In the genomic region with DNA sequence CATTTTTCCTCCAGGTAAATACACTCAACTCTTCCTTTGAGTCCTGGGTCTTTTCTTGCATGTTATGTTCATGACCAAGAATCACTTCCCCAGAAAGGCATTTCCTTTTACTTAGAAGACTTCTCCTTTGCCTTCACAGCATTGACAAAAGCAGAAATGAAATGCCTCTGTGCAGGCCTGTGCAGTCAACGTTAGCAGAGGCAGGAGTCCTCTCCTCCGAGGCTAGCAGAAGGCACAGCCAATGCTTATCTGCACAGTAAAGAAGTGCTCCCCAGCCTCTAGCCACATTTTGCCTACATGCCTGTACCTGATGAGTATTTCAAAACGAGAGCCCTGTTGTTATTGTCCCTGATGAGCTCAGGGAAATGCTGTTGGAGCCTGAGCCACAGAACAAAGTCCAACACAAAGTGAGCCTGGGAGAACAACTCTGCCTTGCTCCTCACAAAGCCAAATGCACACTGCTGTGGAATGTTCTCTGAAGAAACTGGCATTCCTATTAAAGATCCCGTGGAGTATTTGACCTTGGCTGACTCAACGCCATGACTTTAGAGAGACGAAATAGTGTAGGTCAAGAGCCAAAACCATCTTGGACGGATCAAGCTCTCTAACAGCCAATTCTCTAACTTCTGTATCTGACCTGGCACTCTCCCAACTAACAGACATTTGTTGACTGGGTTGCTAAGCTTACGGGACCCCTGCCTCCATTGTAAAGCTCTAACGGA, we compare ENCODE assay signal across 8 mouse cellular contexts. TPM values are rescaled to one million over a fixed set of nuclear protein-coding genes. Genes with fewer than 3 reads are reported as not detected.
A peak's percentile ranks its signal among the peaks of the same experiment; 100 is the strongest.
DNase-seq lines count a peak whose midpoint lies in the region; ATAC-seq and TF ChIP-seq lines count a peak whose summit lies in the region.

No protein-coding gene starts in this region.

- 0 out of 2 replicates have a peak, but pooled peaks have one; percentile 27 for ATAC-seq in heart, embryonic 15.5 days (replicated peaks; ENCODE audit: insufficient number of reproducible peaks, insufficient read depth, low FRiP score, low read depth)
- ATAC-seq in liver, embryonic 12.5 days: peak; percentile 59
- no peak for ATAC-seq in forebrain, postnatal 0 days

- no peaks in the 10 kb centered on the region for H3K27me3 ChIP-seq in heart, embryonic 15.5 days
- no peaks in the 10 kb centered on the region for H3K27me3 ChIP-seq in liver, embryonic 12.5 days (replicated peaks)
- no peaks in the 10 kb centered on the region for H3K27me3 ChIP-seq in forebrain, postnatal 0 days (ENCODE audit: insufficient read depth, low read length)

- peak overlapping the region; percentile 54 for H3K27ac ChIP-seq in heart, embryonic 15.5 days
- peak overlapping the region; percentile 75 for H3K27ac ChIP-seq in liver, embryonic 12.5 days
- no peak overlapping the region for H3K27ac ChIP-seq in forebrain, postnatal 0 days (ENCODE audit: low read depth, low read length)

- 28% methylated on average over 9 of the region's 9 CpGs for WGBS in heart, embryonic 15.5 days
- WGBS in liver, embryonic 12.5 days (ENCODE audit: insufficient replicate concordance): 54% methylated on average over 9 of the region's 9 CpGs
- 74% methylated on average over 9 of the region's 9 CpGs for WGBS in forebrain, postnatal 0 days

- H3K4me2 ChIP-seq in heart, embryonic 15.5 days: no peak overlapping the region
- no peak overlapping the region for H3K4me2 ChIP-seq in liver, embryonic 12.5 days
- no peak overlapping the region for H3K4me2 ChIP-seq in forebrain, postnatal 0 days (ENCODE audit: low read depth)

- H3K9me3 ChIP-seq in heart, embryonic 15.5 days (replicated peaks): no peaks in the 10 kb centered on the region
- no peaks in the 10 kb centered on the region for H3K9me3 ChIP-seq in liver, embryonic 12.5 days (replicated peaks)
- no peaks in the 10 kb centered on the region for H3K9me3 ChIP-seq in forebrain, postnatal 0 days (ENCODE audit: low read length)

- H3K9ac ChIP-seq in heart, embryonic 15.5 days: no peak overlapping the region
- no peak overlapping the region for H3K9ac ChIP-seq in liver, embryonic 12.5 days
- no peak overlapping the region for H3K9ac ChIP-seq in forebrain, postnatal 0 days

- DNase-seq in retina, postnatal 1 day: peak; percentile 24
- DNase-seq in retina, embryonic 14.5 days (ENCODE audit: low spot score): no peak
- no peak for DNase-seq in ovary, adult 18-20 months (ENCODE audit: low spot score)
- DNase-seq in cerebellum, adult 9-11 months: no peak
- DNase-seq in forebrain, postnatal 0 days: no peak
- DNase-seq in cerebellum, adult 11-12 months: no peak

- no peak for TF ChIP-seq CTCF in forebrain, postnatal 0 days (IDR thresholded peaks at IDR 0.05; ENCODE audit: low read depth)

- peaks cover 9% of the 10 kb centered on the region for H3K4me1 ChIP-seq in heart, embryonic 15.5 days (replicated peaks)
- peaks cover 39% of the 10 kb centered on the region for H3K4me1 ChIP-seq in liver, embryonic 12.5 days
- H3K4me1 ChIP-seq in forebrain, postnatal 0 days (ENCODE audit: insufficient read depth): 0 out of 2 replicates have a peak, but pooled peaks cover 2% of the 10 kb centered on the region

- no peaks in the 10 kb centered on the region for H3K36me3 ChIP-seq in heart, embryonic 15.5 days
- no peaks in the 10 kb centered on the region for H3K36me3 ChIP-seq in liver, embryonic 12.5 days
- H3K36me3 ChIP-seq in forebrain, postnatal 0 days (ENCODE audit: insufficient read depth): no peaks in the 10 kb centered on the region

- no peak overlapping the region for H3K4me3 ChIP-seq in heart, embryonic 15.5 days
- H3K4me3 ChIP-seq in liver, embryonic 12.5 days: no peak overlapping the region
- no peak overlapping the region for H3K4me3 ChIP-seq in forebrain, postnatal 0 days (ENCODE audit: low read depth, low read length)

RNA-seq across cellular contexts. Expression of gene Tent2, which starts 45.7 kb away (rescaled TPM):
- polyA plus RNA-seq in heart, embryonic 15.5 days (2015; fragmentation: Nextera tagmentation; extraction: Ambion mirVana): 32.2 and 39.0 TPM in 2 replicates
- 41.1 and 42.5 TPM in 2 replicates for polyA plus RNA-seq in liver, embryonic 12.5 days (2016; fragmentation: Nextera tagmentation; extraction: Ambion mirVana)
- total RNA-seq in forebrain, postnatal 0 days (2014; rRNA removed): 31.4 and 51.7 TPM in 2 replicates
- 23.7 and 27.5 TPM in 2 replicates for polyA plus RNA-seq in forebrain, postnatal 0 days (2015; fragmentation: Nextera tagmentation; extraction: Ambion mirVana)
